12 mouse cellular contexts compared by ENCODE assay signal in genomic region chr10:8330006-8330405, GRCm38 (mm10).
DNase-seq lines count a peak whose midpoint lies in the region; ATAC-seq lines count a peak whose summit lies in the region.
"Had no signal": no experiment of that assay in that cellular context is flagged by ENCODE, and none has a peak within 500 bp of the region (broad histone marks: within the 10 kb centered on the region; RNA-seq: fewer than 3 reads in every experiment).

No protein-coding gene starts in this region.

- no peak for ATAC-seq in cerebellum, adult (ENCODE audit: insufficient number of reproducible peaks, low FRiP score, low TSS enrichment)
- ATAC-seq: forebrain, embryonic 13.5 days; forebrain, embryonic 15.5 days; forebrain, postnatal 0 days had no signal

- peak; percentile 40 for DNase-seq in cerebellum, adult 9-11 months
- DNase-seq in cerebellum, adult 11 months: no peak
- DNase-seq in cerebellum, postnatal 14 days: peak; percentile 65 to 76
- DNase-seq in brain, adult 2 months (ENCODE audit: low read depth, low spot score): peak; percentile 40
- DNase-seq in kidney, adult 18-20 months: no peak
- DNase-seq: adrenal gland, adult 2 months; adrenal gland, postnatal 10 days; adrenal gland, postnatal 25 days; forebrain, postnatal 0 days had no signal

Comparison
In these comparisons a context has a peak if more than half of its experiments do, and no peak if none do; other contexts are left out.
1. DNase-seq: peak in cerebellum, adult 9-11 months (single experiment), cerebellum, postnatal 14 days (2 of 2) and brain, adult 2 months (single experiment); none in cerebellum, adult 11 months (single experiment) and kidney, adult 18-20 months (single experiment).